Mouse (Mus musculus) cerebellum, adult 9-11 months (tissue): Measurements from ENCODE around the gene Sez6l.

ENCODE experiments used
- DNase-seq: peaks from one replicate; pipeline ENCODE4 v3.0.0; 2022

The Sez6l gene

DNA sequence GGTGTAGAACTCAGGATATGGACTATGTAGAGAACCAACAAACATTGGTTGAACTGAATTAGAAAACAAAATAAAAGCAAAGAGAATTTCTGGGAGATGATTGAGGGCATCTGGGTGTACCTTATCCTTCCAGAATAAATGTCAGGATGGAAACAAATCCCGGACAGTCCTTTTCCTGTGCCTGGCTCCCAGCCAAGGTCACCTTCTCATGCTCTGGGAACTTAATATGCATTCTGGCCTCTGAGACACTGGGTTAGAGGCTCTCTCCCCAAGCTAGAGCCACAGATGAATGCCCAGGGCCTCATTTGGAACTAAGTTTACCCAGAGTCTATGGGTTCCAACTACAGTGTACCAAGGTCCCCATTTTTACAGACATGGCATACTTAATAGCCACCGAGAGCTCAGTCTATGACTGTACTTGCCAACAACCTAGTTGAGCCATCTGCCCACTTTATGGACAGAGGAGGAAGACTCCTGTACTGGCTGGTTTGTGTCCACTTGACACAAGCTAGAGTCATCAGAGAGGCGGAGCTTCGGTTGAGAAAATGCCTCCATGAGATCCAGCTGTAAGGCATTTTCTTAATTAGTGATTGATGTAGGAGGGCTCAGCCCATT is 7.3 kb upstream of the Sez6l start:
- no peak for DNase-seq

DNA sequence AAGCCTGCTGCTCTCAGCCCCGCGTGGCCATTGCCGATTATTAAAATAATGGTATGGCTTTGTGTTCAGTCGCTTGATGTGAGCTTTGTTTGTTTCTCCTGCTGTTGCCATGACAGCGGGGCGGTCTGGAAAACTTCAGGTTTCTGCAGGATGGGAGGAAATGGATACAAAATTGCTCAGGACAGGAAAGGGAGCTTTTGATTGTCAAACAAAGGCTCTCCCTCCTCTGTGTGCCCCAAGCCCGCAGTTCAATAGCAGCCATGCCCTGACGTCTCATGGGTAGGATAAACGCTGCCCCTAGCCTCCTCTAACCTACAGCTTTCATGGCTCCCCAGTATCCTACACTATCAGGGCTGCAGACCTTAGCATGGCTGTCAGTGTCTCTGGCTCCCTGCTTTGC is 6.3 kb upstream of the Sez6l start:
- no peak for DNase-seq

DNA sequence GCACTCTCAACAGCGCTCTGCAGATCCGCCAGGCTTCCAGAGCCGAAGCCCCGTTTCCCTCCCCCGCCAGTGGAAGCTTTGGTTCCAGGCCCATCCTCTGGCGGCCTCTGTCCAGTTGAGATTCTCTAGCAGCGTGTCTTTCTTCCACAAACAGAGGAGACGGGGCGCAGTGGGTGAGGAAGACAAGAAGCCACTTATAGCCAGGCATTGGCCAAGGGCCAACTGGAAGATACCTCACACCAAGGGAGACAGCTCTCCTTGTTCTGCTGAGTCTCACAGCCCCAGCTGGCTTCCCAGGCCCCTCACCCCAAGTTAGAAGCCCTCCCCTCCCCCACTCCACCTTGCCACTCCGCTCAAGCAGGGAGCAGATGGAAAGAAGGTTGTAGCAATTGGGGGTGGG is 765 bp upstream of the Sez6l start:
- DNase-seq, result peak; percentile 78

DNA sequence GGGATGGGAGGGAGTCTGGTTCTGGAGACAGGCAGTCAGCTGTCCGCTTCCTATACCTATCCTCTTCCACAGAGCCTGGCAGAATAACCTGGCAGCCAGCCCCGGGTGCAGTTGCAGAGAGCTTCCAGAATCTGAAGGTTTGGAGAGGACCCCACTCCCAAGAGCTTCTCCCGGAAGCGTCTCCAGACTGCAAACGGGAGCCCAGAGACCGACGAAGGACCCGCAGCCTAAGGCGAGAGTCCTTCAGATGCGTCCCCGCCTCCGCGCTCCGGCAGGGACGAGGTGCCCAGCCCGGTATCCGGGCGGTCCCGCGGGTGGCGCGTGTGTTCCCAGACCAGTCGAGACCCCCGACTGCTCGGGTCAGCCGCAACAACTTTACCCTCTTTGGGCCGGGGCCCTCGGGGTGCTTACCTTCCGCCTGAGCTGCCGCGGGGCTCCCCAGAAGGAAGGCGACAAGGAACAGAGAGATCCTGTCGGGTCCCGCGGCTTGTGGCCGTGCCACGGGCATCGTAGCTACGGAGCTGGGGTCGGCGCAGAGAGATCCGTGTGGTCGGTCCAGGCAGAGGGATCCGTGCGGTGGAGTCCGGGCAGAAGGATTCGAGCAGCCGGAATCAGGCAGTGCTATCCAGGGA is 508 bp downstream of the Sez6l start:
- DNase-seq, result peak; percentile 85

DNA sequence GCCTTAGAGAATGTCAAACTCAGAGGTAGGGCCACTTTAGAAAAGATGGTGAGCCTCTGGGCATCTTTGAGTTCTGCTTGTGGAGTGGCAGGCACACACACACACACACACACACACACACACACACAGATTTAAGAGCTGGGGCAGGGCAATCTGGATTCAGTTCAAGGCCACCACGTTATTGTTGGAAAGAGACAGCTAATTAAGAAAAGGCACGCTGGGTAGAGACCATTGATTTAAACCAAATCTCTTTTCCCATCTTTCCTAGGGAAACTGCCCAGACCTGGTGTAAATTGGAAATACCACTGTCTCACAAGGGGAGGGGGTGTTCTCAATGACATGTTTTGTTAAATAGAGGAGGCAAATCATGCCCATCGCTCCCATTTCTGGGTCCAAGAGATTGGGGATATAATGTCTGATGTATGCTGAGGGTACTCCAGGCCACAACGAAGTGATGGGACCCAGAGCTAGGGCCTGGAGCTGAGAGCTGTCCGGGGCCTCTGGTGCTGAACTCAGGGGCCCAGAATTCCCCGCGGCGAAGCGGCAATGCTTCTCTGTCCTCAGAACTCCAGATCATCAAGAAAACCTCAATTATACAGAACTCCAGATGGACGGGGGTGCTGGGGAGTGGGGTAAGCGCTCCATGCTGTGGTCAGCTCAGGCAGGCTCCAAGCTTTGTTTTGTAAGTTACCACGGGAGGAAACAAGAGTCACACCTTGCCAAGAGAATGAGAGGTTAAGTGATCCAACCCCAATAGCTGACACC is 1.7 kb downstream of the Sez6l start:
- DNase-seq, result peak; percentile 59

DNA sequence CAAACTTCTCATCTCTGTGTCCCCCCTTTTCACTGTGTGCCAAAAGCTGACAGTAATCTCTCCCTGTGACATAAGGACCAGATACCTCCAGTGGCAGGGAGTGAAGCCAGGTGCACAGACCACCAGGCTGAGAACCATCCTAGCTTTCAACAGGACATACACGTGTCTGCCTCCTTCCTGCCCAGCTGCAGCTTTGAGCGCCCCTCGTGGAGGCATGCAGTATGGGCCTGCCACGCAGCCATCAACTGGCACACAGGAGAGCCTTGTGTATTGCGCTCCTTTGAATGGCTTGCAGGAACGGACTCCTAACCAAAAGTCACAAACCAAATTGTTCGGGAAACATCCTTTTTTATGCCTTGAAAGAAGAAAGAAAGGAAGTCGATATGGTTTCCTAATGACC is 3.1 kb downstream of the Sez6l start:
- DNase-seq, result peak; percentile 89

DNA sequence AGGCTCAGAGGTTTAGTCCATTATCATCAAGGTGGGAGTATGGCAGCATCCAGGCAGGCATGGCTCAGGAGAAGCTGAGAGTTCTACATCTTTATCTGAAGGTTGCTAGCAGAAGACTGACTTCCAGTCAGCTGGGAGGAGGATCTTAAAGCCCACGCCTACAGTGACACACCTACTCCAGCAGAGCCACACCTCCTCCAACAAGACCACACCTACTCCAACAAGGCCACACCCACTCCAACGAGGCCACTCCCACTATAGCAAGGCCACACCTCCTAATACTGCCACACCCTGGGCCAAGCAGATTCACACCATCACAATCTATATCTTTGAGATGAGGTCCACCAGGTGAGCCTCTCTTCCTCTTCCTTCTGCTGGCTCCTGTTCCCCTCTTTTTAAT is 4.8 kb downstream of the Sez6l start:
- DNase-seq, result no peak

DNA sequence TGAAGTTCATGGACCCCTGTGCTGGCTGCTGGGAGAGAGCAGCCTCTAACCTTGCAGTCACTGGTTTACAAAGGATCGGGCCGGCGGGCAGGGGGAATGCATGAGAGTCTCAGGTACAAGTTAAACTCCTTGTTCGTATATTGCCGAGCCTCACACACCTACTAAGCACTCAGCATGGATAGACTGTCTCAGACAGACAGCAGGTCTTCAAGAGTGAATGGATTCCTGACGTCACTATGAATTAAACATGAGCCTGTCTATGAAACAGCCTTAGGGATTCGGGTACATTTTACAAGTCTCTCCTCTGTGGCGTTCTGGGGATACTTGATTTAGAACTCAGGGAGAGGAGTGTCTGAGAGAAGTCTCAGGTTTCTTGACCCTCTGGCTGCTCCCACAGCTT is 11.5 kb downstream of the Sez6l start:
- DNase-seq, result no peak

DNA sequence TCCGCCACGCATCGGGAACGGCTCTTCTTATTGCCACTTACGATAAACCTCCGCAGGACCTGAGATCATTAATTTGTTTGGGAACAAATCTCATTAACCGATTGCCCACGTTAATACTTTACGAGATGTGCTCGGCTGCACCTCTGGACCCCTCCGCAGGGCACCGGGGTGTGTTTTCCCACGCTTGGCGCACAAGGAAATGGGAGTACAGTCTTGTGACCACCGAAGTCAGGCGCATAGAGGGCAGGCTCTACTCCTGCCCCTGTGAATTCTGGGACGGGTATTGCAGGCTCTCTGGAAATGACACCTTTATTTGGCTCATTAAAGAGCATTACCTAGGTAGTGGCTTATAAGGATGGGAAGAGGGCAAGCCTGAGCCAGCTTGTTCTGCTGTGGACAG is 11.9 kb downstream of the Sez6l start:
- no peak for DNase-seq

DNA sequence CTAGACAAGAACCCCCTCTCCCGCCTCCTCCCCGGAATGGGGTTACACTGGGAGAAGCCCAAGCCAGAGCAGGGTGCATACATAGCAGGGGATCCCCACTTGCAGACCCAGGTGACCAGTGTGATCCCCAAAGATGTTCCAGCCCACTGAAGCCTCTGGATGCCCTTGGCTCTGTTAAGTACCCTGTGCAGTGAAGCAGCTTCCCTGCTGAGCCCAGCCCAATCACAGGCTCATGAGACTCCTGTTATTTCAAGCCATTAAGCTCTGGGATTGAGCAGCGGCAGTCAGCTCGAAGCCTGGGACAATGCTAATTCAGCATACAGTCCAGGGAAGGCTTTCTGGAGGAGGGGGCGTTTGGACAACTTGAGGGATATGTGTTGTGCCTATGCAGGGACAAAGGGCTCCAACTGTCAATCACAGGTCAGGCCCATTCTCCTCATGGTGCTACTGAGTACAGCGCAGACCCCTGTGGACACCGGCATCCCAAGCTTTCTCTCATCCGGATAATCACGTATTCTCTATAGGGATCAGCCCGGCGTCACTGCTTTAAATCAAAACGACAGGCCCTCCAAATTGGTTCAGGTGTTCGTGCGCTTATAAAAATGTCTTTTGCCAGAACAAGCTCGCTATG is 16.0 kb downstream of the Sez6l start:
- DNase-seq, result no peak

DNA sequence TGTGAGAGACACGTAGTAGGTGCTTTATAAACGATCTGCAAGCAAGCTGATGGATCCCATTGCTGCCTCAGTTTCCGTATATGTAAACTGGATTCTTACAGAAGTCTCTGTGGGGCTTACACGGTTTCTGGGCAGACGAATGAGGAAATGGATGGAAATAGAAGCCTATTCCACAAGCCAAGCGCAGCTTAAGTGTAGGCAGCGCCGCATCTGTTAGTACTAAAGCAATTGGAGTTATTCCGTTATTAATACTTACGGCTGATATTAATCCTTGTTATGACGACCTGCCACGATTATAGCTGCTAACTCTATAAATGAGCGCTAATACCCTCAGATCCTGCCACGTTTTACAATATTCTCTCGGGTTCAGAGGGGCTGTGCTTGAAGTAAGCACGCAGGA is 16.8 kb downstream of the Sez6l start:
- no peak for DNase-seq

DNA sequence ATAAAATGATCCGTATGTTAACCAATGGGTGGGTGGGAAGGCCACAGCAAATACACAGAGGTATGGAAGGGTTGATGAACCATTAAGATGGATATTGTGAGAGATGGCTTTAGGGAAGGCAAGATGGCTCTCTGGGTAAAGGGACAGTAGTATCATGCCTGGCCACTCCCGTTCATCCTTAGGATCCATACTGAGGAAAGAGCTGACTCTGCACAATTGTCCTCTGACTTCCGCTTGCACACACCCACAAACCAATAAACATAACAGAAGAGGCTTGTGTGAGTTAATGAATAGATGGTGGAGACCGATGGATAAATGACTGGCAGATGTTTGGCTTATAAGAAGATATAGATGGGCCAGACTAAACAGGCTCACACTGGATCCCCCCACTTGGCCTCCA is 19.6 kb downstream of the Sez6l start:
- no peak for DNase-seq

DNA sequence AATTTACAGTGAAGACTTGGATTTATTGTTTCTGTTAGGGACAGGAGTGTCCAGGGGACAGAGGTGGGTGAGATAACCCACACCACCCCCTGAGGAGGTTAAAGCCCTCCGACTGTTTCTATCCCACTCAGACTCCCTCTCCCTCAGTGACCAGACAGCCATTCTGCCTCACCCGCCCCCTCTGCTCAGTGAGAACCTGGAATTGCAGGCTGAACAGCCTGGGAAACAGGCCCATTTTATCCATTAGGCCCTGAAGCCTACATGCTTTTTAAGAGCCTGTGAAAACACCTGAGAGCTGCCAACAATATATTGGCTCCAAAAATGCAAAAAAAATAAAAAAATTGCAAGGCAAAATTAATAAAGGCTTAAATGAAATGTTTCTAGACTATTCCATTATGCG is 20.3 kb downstream of the Sez6l start:
- peak; percentile 49 for DNase-seq

DNA sequence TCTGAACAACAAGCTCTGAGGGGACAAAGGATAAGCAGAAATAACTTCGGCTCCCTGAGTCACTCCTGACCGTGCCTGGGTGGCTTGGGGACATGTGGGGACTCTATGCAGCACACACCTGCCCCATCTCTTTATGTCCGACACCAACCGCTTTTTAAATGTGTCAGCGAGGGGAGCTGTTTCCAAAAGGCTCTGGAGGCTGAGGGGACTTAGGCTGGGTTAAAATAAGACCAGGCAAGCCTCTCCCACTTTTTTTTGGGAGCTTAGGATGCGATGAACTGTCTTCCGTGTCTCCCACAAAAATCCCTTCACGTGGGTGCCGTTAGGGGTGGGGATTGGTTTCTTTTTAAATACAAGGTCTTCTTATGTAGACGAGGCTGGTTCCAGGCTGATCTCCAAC is 22.5 kb downstream of the Sez6l start:
- DNase-seq, result no peak

DNA sequence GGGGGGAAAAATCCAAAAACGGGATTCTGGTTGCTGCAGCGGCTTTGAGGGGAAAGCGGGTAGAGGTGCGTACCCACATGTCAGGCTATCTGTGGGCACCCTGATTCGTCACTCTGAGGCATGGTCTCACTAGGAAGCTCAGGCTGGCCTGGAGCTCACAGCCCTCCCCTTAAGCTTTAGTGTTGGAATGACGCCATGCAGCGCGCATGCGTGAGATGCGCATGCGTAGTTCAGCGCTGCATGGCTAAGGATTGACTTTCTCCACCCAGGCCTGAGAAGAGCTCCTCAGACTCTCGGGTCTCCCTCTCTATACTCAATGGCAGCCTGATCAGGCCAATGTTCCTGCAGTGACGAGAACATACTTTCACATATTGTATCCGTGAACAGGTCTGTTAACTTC is 24.2 kb downstream of the Sez6l start:
- no peak for DNase-seq

DNA sequence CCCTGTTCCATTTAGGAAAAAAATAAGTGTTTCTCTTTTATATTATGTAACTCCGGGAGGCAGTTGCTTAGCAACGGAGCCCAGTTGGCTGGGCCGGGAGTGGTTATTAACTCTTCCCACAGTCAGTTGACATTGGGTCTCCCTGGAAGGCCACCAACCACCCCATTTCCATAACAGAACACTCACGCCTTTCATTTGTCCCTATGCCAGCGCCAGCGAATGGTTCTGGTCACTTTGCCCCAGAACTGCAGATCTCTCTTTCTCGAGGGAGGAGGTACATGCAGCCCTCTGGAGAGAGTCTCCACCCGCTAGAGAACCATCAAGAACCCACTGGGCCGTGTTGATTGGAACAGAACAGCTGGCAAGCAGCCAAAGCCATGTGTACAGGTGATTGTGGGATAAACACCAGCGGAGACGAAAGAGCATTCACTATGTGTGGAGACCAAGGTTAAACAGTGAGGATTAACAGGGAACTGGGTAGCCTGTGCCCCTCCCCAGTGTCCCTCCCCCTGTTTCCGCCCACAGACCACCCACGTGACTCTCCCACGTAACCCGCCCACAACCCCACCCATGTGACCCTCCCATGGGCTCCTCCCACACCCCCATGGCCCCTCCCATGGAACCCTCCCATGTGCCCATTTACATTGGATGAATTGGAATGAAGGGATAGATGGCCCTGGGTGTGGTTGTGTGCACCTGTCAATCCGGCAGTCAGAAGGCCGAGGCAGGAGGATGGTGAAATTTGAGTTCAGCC is 24.8 kb downstream of the Sez6l start:
- DNase-seq, result peak; percentile 80

DNA sequence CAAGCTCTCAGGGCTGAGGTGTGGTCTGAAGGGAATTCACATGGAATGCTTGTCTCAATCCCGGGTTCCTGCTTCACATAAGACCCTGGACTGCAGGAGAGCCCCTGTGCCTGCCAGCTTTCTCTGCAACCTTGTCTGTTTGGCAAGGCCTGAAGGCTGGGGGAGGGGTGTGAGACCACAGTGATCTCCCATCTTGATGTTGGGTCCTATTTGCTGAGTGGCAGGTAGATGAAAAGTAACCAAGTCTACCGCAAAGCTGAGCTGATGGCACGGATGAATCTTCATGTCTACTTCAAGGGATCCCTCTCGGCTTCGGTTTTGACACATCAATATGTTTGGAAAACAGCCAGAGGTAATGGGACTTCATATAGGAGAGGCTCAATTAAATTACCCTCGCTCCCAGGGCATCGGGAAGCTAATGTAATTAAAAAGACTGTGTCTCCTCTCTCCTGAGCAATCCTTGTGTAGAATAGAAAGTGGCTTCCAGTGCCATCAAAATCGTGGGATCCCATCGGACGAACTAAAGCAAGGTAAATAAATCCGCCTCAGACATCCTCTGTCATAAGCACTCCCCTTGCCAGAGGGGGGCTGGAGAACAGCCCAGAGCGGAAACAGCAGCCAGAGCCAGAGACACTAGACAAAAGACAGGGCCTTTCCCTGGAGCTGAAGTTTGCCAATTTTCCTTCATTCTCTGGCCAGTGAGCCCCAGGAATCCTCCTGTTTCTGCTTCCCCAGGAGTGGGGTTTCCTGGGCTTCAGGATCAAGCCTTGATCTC is 28.0 kb downstream of the Sez6l start:
- peak; percentile 85 for DNase-seq

DNA sequence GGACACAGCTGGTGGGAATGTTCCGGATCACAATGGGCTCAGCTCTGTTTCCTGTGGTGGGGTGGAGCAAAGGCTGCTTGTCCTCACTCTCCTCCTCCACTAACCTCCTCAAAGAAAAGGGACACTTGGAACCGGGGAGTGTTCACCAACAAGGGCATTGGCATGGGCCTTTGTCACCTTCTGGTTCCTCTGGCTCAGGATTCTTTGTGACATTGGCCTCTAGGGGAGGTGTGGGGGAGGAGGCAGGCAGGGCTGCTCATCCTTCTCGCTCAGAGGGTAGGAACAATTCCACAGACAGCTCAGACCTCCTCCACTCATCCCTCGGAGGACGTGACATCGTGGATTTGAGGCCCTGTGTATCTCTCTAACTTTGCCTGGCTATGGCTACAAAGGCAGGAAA is 30.2 kb downstream of the Sez6l start:
- DNase-seq, result peak; percentile 79

DNA sequence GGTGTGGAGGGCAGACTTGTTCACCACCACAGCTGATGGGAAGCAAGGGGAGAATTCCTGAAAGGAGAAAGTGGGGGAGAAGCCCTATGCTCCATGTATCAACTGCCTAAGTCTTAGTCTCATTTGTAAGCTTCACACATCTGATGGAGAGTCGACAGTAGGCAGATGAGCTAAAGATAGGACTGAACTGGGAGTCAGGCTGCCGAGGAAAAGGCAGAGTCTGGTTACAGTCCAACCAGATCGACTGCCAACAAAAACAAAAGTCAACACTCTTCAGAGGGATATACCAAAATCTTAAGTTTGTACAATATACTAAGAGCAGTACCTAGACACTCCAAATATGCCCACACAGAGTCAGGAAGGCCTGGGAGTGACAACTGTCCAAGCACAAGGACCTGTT is 38.7 kb downstream of the Sez6l start:
- no peak for DNase-seq

DNA sequence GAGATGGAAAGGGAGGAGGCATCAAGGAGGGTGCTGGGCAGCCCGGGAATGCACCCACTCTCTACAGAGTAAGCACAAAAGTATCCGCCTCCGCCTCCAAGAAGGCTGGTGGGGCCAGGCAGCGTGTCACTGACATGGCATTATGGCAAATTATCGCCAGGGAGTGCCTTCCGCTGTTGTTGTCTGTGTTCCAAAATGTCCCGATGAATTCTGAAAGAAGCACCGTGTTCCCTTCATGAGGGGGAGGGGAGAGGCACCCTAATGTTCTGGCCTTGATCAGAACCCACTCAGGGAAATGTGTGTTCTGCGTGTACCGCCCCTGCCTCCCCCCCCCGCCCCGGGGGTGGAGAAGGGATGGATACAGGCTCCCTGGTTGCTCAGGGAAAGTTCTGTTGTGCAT is 41.1 kb downstream of the Sez6l start:
- no peak for DNase-seq

DNA sequence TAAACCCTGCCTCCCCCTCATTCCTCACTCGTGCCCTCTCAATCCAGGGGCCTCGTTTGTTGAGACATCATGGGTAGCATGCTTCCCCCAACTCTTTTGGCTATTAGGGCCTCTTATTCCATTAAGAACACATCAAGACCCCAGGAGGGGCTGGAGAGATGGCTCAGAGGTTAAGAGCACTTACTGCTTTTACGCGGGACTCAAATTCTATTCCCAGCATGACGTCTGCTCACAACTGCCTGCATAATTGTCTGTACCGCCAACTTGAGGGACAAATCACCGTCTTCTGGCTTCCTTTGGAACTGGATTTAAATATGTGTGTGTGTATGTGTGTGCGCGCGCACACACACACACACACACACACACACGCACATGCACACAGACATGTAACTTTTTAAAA is 42.8 kb downstream of the Sez6l start:
- no peak for DNase-seq

DNA sequence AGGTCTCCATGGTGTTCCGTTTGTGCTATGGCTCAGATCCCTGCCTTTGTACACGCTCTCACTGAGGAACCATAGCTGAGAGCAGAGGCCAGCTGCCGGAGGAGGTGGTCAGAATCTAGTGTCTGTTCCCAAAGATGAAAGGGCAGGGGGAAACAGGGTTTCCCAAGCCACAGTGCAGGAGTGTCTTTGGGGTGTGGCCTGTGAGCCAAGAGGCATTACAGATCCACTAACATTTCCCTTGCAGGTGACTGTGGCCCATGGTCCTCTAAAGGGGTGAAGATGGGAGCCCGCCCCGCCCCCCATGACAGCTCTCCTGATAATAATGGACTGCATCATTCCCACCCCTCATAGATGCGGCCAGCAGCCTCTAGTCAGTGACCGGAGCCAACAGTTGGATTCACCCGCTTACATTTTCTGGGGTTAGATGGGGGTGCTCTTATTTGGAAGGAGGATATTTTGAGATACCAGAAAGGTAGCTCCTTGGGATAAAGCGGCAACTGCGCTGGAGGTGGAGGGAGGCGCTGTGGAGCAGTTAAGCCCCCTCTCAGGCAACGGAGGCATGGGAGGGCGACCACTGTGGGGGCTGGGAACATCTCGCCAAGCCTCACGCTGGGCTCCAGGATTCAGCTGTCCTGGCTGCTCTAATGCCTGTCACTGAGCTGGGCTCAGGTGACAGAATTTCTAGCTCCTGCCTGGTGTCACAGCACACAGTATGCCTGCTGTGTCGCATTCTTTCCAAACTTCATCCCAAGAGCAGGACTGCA is 43.5 kb downstream of the Sez6l start:
- peak; percentile 58 for DNase-seq
